Mouse (Mus musculus) megakaryocyte, embryonic 14.5 days (primary cell): ENCODE results near the gene Abcb6.

Experiments
- FLI1 ChIP-seq: IDR thresholded peaks from 2 replicates; pipeline ENCODE4 v1.6.1; 2012; ENCODE audit warnings: low read length, inconsistent platforms, mixed read lengths
- GATA1 ChIP-seq: IDR thresholded peaks from 3 replicates; pipeline ENCODE4 v1.6.1; 2012; ENCODE audit warnings: mixed read lengths, low read length, inconsistent platforms, borderline replicate concordance

GRCm38 (mm10) chr1:75136293-75136692, 43.9 kb downstream of the Abcb6 start:
- TF ChIP-seq FLI1, result no peak
- TF ChIP-seq GATA1, result no peak
